Mouse (Mus musculus): ENCODE data around the gene 2900011O08Rik.

DNA sequence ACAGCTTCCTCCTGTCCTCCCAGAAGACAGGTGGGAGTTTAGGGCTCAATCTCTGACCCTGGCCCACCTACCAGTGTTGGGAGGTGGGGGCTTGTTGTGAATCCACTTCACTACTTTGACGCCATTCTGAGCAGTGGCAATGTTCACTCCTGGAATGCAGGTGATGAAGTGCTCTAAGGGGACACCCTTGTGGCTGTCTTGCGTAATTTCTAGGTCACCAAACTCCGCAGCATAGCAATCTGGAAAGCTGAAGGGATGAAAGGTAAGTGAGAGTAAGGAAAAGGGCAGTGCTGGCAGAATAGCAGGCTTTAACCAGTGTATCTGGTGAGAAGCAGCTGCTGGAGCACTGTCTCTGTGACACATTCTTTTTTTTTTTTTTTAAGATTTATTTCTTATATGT, 145.0 kb downstream of the 2900011O08Rik start:
- no peak for TF ChIP-seq EP300 (IDR thresholded peaks at IDR 0.05; ENCODE audit: low read depth)
- TF ChIP-seq CTCF (IDR thresholded peaks at IDR 0.05; ENCODE audit: low read depth) = 0 out of 2 replicates have a peak, but pooled peaks have one; percentile 13
